Mouse (Mus musculus): ENCODE data around the gene Supt7l. TPM values are rescaled to one million over a fixed set of nuclear protein-coding genes. Genes with fewer than 3 reads are reported as not detected.
"Not testable (repeated sequence)": the region's sequence is repeated elsewhere in the genome, so short reads cannot be mapped to it uniquely, and the experiment has no call there.

Gene Supt7l
- total RNA-seq (2022): 10 to 100 TPM; 17.8 to 19.4 (median 18.1) TPM

- DNase-seq (ENCODE audit: low spot score in 2 of 2): not testable (repeated sequence)
These were observed at the start of gene Supt7l for GRCm38 (mm10) chr5:31527707-31528106. Supt7l (minus strand) TSS chr5:31527807.

- peak in 1 of 2 experiments; percentile 89 for DNase-seq (ENCODE audit: low spot score in 2 of 2)
These were observed 49.0 kb upstream of the Supt7l start for GRCm38 (mm10) chr5:31576539-31576975.

- no peak for DNase-seq (ENCODE audit: low spot score in 2 of 2)
These were observed 46.1 kb upstream of the Supt7l start for GRCm38 (mm10) chr5:31573722-31574121.

GRCm38 (mm10) chr5:31571023-31571608, 43.5 kb upstream of the Supt7l start:
- DNase-seq (ENCODE audit: low spot score in 2 of 2): peak in 1 of 2 experiments; percentile 67

GRCm38 (mm10) chr5:31567951-31568657, 40.5 kb upstream of the Supt7l start:
- DNase-seq (ENCODE audit: low spot score in 2 of 2): no peak

- no peak for DNase-seq (ENCODE audit: low spot score in 2 of 2)
These were observed 38.9 kb upstream of the Supt7l start for GRCm38 (mm10) chr5:31566457-31566856.

- DNase-seq (ENCODE audit: low spot score in 2 of 2): no peak
These were observed 38.4 kb upstream of the Supt7l start for GRCm38 (mm10) chr5:31566026-31566425.

- no peak for DNase-seq (ENCODE audit: low spot score in 2 of 2)
These were observed 37.4 kb upstream of the Supt7l start for GRCm38 (mm10) chr5:31564976-31565375.

- no peak for DNase-seq (ENCODE audit: low spot score in 2 of 2)
These were observed 36.3 kb upstream of the Supt7l start for GRCm38 (mm10) chr5:31563905-31564304.

- peak in 1 of 2 experiments; percentile 45 for DNase-seq (ENCODE audit: low spot score in 2 of 2)
These were observed 35.9 kb upstream of the Supt7l start for GRCm38 (mm10) chr5:31563496-31563895.

GRCm38 (mm10) chr5:31562036-31562666, 34.5 kb upstream of the Supt7l start:
- peak in 1 of 2 experiments; percentile 58 for DNase-seq (ENCODE audit: low spot score in 2 of 2)

GRCm38 (mm10) chr5:31560352-31560751, 32.7 kb upstream of the Supt7l start:
- DNase-seq (ENCODE audit: low spot score in 2 of 2): no peak

- no peak for DNase-seq (ENCODE audit: low spot score in 2 of 2)
These were observed 31.8 kb upstream of the Supt7l start for GRCm38 (mm10) chr5:31559401-31559800.

- no peak for DNase-seq (ENCODE audit: low spot score in 2 of 2)
These were observed 7.6 kb upstream of the Supt7l start for GRCm38 (mm10) chr5:31535228-31535627.

- no peak for DNase-seq (ENCODE audit: low spot score in 2 of 2)
These were observed 953 bp upstream of the Supt7l start for GRCm38 (mm10) chr5:31528560-31528959.

- DNase-seq (ENCODE audit: low spot score in 2 of 2): no peak
These were observed 408 bp downstream of the Supt7l start for GRCm38 (mm10) chr5:31527117-31527680.

GRCm38 (mm10) chr5:31526354-31527116, 1.1 kb downstream of the Supt7l start, which contains the start of gene Slc4a1ap:
Slc4a1ap (plus strand) TSS chr5:31526995.
- DNase-seq (ENCODE audit: low spot score in 2 of 2): peak; percentile 55 to 73

GRCm38 (mm10) chr5:31520556-31520955, 7.1 kb downstream of the Supt7l start:
- DNase-seq (ENCODE audit: low spot score in 2 of 2): no peak

- DNase-seq (ENCODE audit: low spot score in 2 of 2): no peak
These were observed 15.1 kb downstream of the Supt7l start for GRCm38 (mm10) chr5:31512481-31512880.

GRCm38 (mm10) chr5:31504843-31505242, 22.8 kb downstream of the Supt7l start:
- DNase-seq (ENCODE audit: low spot score in 2 of 2): no peak
